Comparison of ENCODE assay signal across 8 mouse cellular contexts in the genomic region with DNA sequence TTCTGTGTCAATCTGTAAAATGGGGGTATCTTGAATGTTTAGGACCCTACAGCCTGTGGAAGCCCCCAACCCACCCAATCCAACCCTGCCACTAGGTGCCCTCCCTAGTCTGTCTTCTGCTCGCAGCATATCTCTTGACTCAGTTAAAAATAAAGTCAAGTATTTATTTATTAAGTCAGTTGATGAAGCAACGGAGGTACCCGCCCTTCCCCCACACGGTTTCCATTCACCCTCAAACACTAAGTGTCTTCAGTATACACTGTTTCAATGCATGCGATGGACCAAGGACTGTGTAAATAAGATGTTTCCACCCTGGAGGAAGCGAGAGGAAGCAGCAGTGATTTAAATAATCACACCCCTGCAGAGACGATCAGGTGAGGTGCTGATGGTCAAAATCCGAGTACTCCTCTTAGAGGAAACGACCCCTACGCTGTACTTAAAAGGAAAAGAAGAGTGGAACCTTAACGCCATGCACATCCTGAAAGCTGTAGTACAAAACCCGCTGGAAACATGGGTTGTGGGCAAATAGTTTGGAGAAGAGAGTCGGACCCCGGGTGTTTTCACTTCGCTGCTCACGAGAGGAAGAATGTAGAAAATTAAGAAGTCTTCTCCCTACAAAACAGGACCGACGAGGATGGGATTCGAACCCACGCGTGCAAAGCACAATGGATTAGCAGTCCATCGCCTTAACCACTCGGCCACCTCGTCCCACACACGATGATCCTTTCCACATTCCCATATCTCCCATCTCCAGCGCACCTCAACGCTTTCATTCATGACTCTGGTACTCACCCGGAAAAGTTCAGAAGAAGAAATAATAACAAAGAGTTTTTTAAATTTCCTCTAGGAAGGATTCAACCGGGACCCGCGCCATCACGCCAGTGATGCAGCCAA. TPM values are rescaled to one million over a fixed set of nuclear protein-coding genes. Genes with fewer than 3 reads are reported as not detected.
DNase-seq lines count a peak whose midpoint lies in the region; ATAC-seq and TF ChIP-seq lines count a peak whose summit lies in the region.

No protein-coding gene starts in this region.

- H3K9me3 ChIP-seq in embryonic facial prominence, embryonic 12.5 days = no peaks in the 10 kb centered on the region
- no peaks in the 10 kb centered on the region for H3K9me3 ChIP-seq in heart, embryonic 10.5 days
- H3K9me3 ChIP-seq in kidney, embryonic 16.5 days (ENCODE audit: low read length) = no peaks in the 10 kb centered on the region
- H3K9me3 ChIP-seq in liver, embryonic 11.5 days (ENCODE audit: control insufficient read depth, low read length) = no peaks in the 10 kb centered on the region
- no peaks in the 10 kb centered on the region for H3K9me3 ChIP-seq in neural tube, embryonic 12.5 days

- no peak for TF ChIP-seq CTCF in testis, adult 2 months (IDR thresholded peaks at IDR 0.05; ENCODE audit: control insufficient read depth, insufficient read depth, insufficient replicate concordance, low read depth, low read length)

- 6% methylated on average over 32 of the region's 32 CpGs for WGBS in embryonic facial prominence, embryonic 12.5 days
- WGBS in heart, embryonic 10.5 days = 3% methylated on average over 32 of the region's 32 CpGs
- 4% methylated on average over 32 of the region's 32 CpGs for WGBS in kidney, embryonic 16.5 days
- 4% methylated on average over 32 of the region's 32 CpGs for WGBS in liver, embryonic 11.5 days
- 7% methylated on average over 32 of the region's 32 CpGs for WGBS in neural tube, embryonic 12.5 days

- TF ChIP-seq POLR2A in testis, adult 2 months (IDR thresholded peaks at IDR 0.05; ENCODE audit: control insufficient read depth, low read depth, low read length) = no peak

- ATAC-seq in embryonic facial prominence, embryonic 12.5 days (ENCODE audit: insufficient number of reproducible peaks, insufficient read depth, low FRiP score, low TSS enrichment) = no peak
- ATAC-seq in kidney, embryonic 16.5 days (ENCODE audit: low FRiP score, low TSS enrichment) = peak; percentile 25
- ATAC-seq in liver, embryonic 11.5 days (replicated peaks; ENCODE audit: low FRiP score) = peak; percentile 38
- ATAC-seq in neural tube, embryonic 12.5 days (ENCODE audit: low FRiP score, low read depth) = peak; percentile 59

- no peaks in the 10 kb centered on the region for H3K36me3 ChIP-seq in embryonic facial prominence, embryonic 12.5 days
- H3K36me3 ChIP-seq in heart, embryonic 10.5 days = no peaks in the 10 kb centered on the region; the same call in 1 of the 2 replicates
- H3K36me3 ChIP-seq in kidney, embryonic 16.5 days (ENCODE audit: insufficient read depth, low read length) = no peaks in the 10 kb centered on the region
- H3K36me3 ChIP-seq in liver, embryonic 11.5 days (ENCODE audit: control insufficient read depth, insufficient read depth, low read length) = no peaks in the 10 kb centered on the region
- H3K36me3 ChIP-seq in neural tube, embryonic 12.5 days = 0 out of 2 replicates have a peak, but pooled peaks cover 4% of the 10 kb centered on the region
- no peaks in the 10 kb centered on the region for H3K36me3 ChIP-seq in testis, adult 2 months (ENCODE audit: control insufficient read depth, insufficient read depth, low read length)

- DNase-seq in 3T3-L1 (ENCODE audit: low read depth, low spot score) = peak; percentile 92
- peak; percentile 88 for DNase-seq in adrenal gland, postnatal 14 days
- peak; percentile 89 for DNase-seq in heart, embryonic 10.5 days (ENCODE audit: low spot score)
- DNase-seq in liver, embryonic 11.5 days (ENCODE audit: low spot score) = peak; percentile 86

- H3K9ac ChIP-seq in embryonic facial prominence, embryonic 12.5 days = peak overlapping the region; percentile 94
- H3K9ac ChIP-seq in kidney, embryonic 16.5 days (replicated peaks; ENCODE audit: low read length) = peak overlapping the region; percentile 95
- peak overlapping the region; percentile 73 for H3K9ac ChIP-seq in liver, embryonic 11.5 days (ENCODE audit: low read depth, low read length)
- H3K9ac ChIP-seq in neural tube, embryonic 12.5 days = peak overlapping the region; percentile 76

- H3K4me3 ChIP-seq in embryonic facial prominence, embryonic 12.5 days = peak overlapping the region; percentile 91
- peak overlapping the region; percentile 85 for H3K4me3 ChIP-seq in heart, embryonic 10.5 days
- peak overlapping the region; percentile 89 for H3K4me3 ChIP-seq in kidney, embryonic 16.5 days (ENCODE audit: low read length)
- H3K4me3 ChIP-seq in liver, embryonic 11.5 days (ENCODE audit: low read depth, low read length) = peak overlapping the region; percentile 92
- peak overlapping the region; percentile 89 for H3K4me3 ChIP-seq in neural tube, embryonic 12.5 days
- peak overlapping the region; percentile 87 for H3K4me3 ChIP-seq in testis, adult 2 months (ENCODE audit: control insufficient read depth, low read depth, low read length)

- no peaks in the 10 kb centered on the region for H3K27me3 ChIP-seq in embryonic facial prominence, embryonic 12.5 days
- H3K27me3 ChIP-seq in heart, embryonic 10.5 days (ENCODE audit: insufficient read depth, poor library complexity, severe bottlenecking) = no peaks in the 10 kb centered on the region
- no peaks in the 10 kb centered on the region for H3K27me3 ChIP-seq in kidney, embryonic 16.5 days (ENCODE audit: insufficient read depth, low read length)
- H3K27me3 ChIP-seq in liver, embryonic 11.5 days (replicated peaks; ENCODE audit: control insufficient read depth, insufficient read depth, low read length) = no peaks in the 10 kb centered on the region
- H3K27me3 ChIP-seq in neural tube, embryonic 12.5 days (replicated peaks) = no peaks in the 10 kb centered on the region
- no peaks in the 10 kb centered on the region for H3K27me3 ChIP-seq in testis, adult 2 months (ENCODE audit: control insufficient read depth, insufficient read depth, low read length)

- peaks cover 35% of the 10 kb centered on the region for H3K4me1 ChIP-seq in embryonic facial prominence, embryonic 12.5 days
- peaks cover 33% of the 10 kb centered on the region for H3K4me1 ChIP-seq in heart, embryonic 10.5 days
- peaks cover 23% of the 10 kb centered on the region for H3K4me1 ChIP-seq in kidney, embryonic 16.5 days (ENCODE audit: insufficient read depth, low read length)
- peaks cover 28% of the 10 kb centered on the region for H3K4me1 ChIP-seq in liver, embryonic 11.5 days (replicated peaks; ENCODE audit: control insufficient read depth, insufficient read depth, low read length)
- H3K4me1 ChIP-seq in neural tube, embryonic 12.5 days = peaks cover 37% of the 10 kb centered on the region
- H3K4me1 ChIP-seq in testis, adult 2 months (ENCODE audit: control insufficient read depth, insufficient read depth, low read length) = peaks cover 14% of the 10 kb centered on the region

- peak overlapping the region; percentile 99 for H3K4me2 ChIP-seq in embryonic facial prominence, embryonic 12.5 days (replicated peaks)
- peak overlapping the region; percentile 86 for H3K4me2 ChIP-seq in kidney, embryonic 16.5 days (replicated peaks; ENCODE audit: low read depth, low read length)
- H3K4me2 ChIP-seq in liver, embryonic 11.5 days = peak overlapping the region; percentile 94
- peak overlapping the region; percentile 98 for H3K4me2 ChIP-seq in neural tube, embryonic 12.5 days (replicated peaks)

- H3K27ac ChIP-seq in embryonic facial prominence, embryonic 12.5 days = peak overlapping the region; percentile 83
- H3K27ac ChIP-seq in heart, embryonic 10.5 days = peak overlapping the region; percentile 87
- peak overlapping the region; percentile 79 for H3K27ac ChIP-seq in kidney, embryonic 16.5 days (ENCODE audit: low read length)
- H3K27ac ChIP-seq in liver, embryonic 11.5 days (ENCODE audit: low read depth, low read length) = peak overlapping the region; percentile 28; the same call in 1 of the 2 replicates
- peak overlapping the region; percentile 50; the same call in 1 of the 2 replicates for H3K27ac ChIP-seq in neural tube, embryonic 12.5 days
- no peak overlapping the region for H3K27ac ChIP-seq in testis, adult 2 months (ENCODE audit: control insufficient read depth, insufficient read depth, low read depth, low read length)

RNA-seq across cellular contexts. Expression of gene B4gat1, which starts 0.7 kb away (rescaled TPM):
- 28.2 and 29.4 TPM in 2 replicates for total RNA-seq in adrenal gland, postnatal 14 days (2021)
- polyA plus RNA-seq in embryonic facial prominence, embryonic 12.5 days (2016; fragmentation: Nextera tagmentation; extraction: Ambion mirVana) = 46.4 and 48.1 TPM in 2 replicates
- 42.8 and 47.8 TPM in 2 replicates for polyA plus RNA-seq in heart, embryonic 10.5 days (2016; fragmentation: Nextera tagmentation; extraction: Ambion mirVana)
- polyA plus RNA-seq in kidney, embryonic 16.5 days (2015; fragmentation: Nextera tagmentation; extraction: Ambion mirVana) = 60.2 and 65.1 TPM in 2 replicates
- 19.1 and 21.3 TPM in 2 replicates for polyA plus RNA-seq in liver, embryonic 11.5 days (2014; fragmentation: Nextera tagmentation; extraction: Ambion mirVana)
- 48.2 and 50.0 TPM in 2 replicates for polyA plus RNA-seq in neural tube, embryonic 12.5 days (2016; fragmentation: Nextera tagmentation; extraction: Ambion mirVana)
- polyA plus RNA-seq in testis, adult 2 months (2012; rRNA removed) = 3.7 and 4.2 TPM in 2 replicates

RNA-seq across cellular contexts. Expression of gene AC124502.3, which starts 0.8 kb away (rescaled TPM):
- 0.56 and 1.5 TPM in 2 replicates for total RNA-seq in adrenal gland, postnatal 14 days (2021)
- 3.5 and 4.7 TPM in 2 replicates for polyA plus RNA-seq in embryonic facial prominence, embryonic 12.5 days (2016; fragmentation: Nextera tagmentation; extraction: Ambion mirVana)
- polyA plus RNA-seq in heart, embryonic 10.5 days (2016; fragmentation: Nextera tagmentation; extraction: Ambion mirVana) = 1.6 and 2.5 TPM in 2 replicates
- polyA plus RNA-seq in kidney, embryonic 16.5 days (2015; fragmentation: Nextera tagmentation; extraction: Ambion mirVana) = 1.9 and 3.8 TPM in 2 replicates
- 1.1 TPM in 2 replicates for polyA plus RNA-seq in liver, embryonic 11.5 days (2014; fragmentation: Nextera tagmentation; extraction: Ambion mirVana)
- 2.4 and 3.4 TPM in 2 replicates for polyA plus RNA-seq in neural tube, embryonic 12.5 days (2016; fragmentation: Nextera tagmentation; extraction: Ambion mirVana)
- polyA plus RNA-seq in testis, adult 2 months (2012; rRNA removed) = 0.61 and 0.98 TPM in 2 replicates

RNA-seq across cellular contexts. Expression of gene Brms1, which starts 3.2 kb away (rescaled TPM):
- total RNA-seq in adrenal gland, postnatal 14 days (2021) = 23.9 and 26.3 TPM in 2 replicates
- 38.4 and 45.4 TPM in 2 replicates for polyA plus RNA-seq in embryonic facial prominence, embryonic 12.5 days (2016; fragmentation: Nextera tagmentation; extraction: Ambion mirVana)
- polyA plus RNA-seq in heart, embryonic 10.5 days (2016; fragmentation: Nextera tagmentation; extraction: Ambion mirVana) = 47.1 and 58.1 TPM in 2 replicates
- polyA plus RNA-seq in kidney, embryonic 16.5 days (2015; fragmentation: Nextera tagmentation; extraction: Ambion mirVana) = 53.1 and 53.4 TPM in 2 replicates
- 61.2 and 61.3 TPM in 2 replicates for polyA plus RNA-seq in liver, embryonic 11.5 days (2014; fragmentation: Nextera tagmentation; extraction: Ambion mirVana)
- polyA plus RNA-seq in neural tube, embryonic 12.5 days (2016; fragmentation: Nextera tagmentation; extraction: Ambion mirVana) = 58.7 TPM in 2 replicates
- polyA plus RNA-seq in testis, adult 2 months (2012; rRNA removed) = 200 and 216 TPM in 2 replicates

RNA-seq across cellular contexts. Expression of gene Rin1, which starts 12.4 kb away (rescaled TPM):
- 3.0 and 3.9 TPM in 2 replicates for total RNA-seq in adrenal gland, postnatal 14 days (2021)
- 1.8 and 2.4 TPM in 2 replicates for polyA plus RNA-seq in embryonic facial prominence, embryonic 12.5 days (2016; fragmentation: Nextera tagmentation; extraction: Ambion mirVana)
- polyA plus RNA-seq in heart, embryonic 10.5 days (2016; fragmentation: Nextera tagmentation; extraction: Ambion mirVana) = 4.0 and 5.3 TPM in 2 replicates
- polyA plus RNA-seq in kidney, embryonic 16.5 days (2015; fragmentation: Nextera tagmentation; extraction: Ambion mirVana) = 3.6 and 4.8 TPM in 2 replicates
- 1.3 and 1.4 TPM in 2 replicates for polyA plus RNA-seq in liver, embryonic 11.5 days (2014; fragmentation: Nextera tagmentation; extraction: Ambion mirVana)
- 2.0 and 2.5 TPM in 2 replicates for polyA plus RNA-seq in neural tube, embryonic 12.5 days (2016; fragmentation: Nextera tagmentation; extraction: Ambion mirVana)
- 27.1 and 27.5 TPM in 2 replicates for polyA plus RNA-seq in testis, adult 2 months (2012; rRNA removed)

RNA-seq across cellular contexts. Expression of gene Slc29a2, which starts 14.3 kb away (rescaled TPM):
- 2.3 and 4.4 TPM in 2 replicates for total RNA-seq in adrenal gland, postnatal 14 days (2021)
- polyA plus RNA-seq in embryonic facial prominence, embryonic 12.5 days (2016; fragmentation: Nextera tagmentation; extraction: Ambion mirVana) = 4.7 and 5.1 TPM in 2 replicates
- 7.6 and 12.0 TPM in 2 replicates for polyA plus RNA-seq in heart, embryonic 10.5 days (2016; fragmentation: Nextera tagmentation; extraction: Ambion mirVana)
- 6.4 and 7.1 TPM in 2 replicates for polyA plus RNA-seq in kidney, embryonic 16.5 days (2015; fragmentation: Nextera tagmentation; extraction: Ambion mirVana)
- polyA plus RNA-seq in liver, embryonic 11.5 days (2014; fragmentation: Nextera tagmentation; extraction: Ambion mirVana) = 6.2 and 6.6 TPM in 2 replicates
- 6.1 and 6.2 TPM in 2 replicates for polyA plus RNA-seq in neural tube, embryonic 12.5 days (2016; fragmentation: Nextera tagmentation; extraction: Ambion mirVana)
- 4.9 and 5.2 TPM in 2 replicates for polyA plus RNA-seq in testis, adult 2 months (2012; rRNA removed)
